Mouse (Mus musculus) CH12.LX (cell line): ENCODE data around the gene Adora3. TPM values are rescaled to one million over a fixed set of nuclear protein-coding genes. Genes with fewer than 3 reads are reported as not detected.

Experiments
- DNase-seq: peaks from one replicate; pipeline ENCODE4 v3.0.0-alpha.2; 2013; ENCODE audit errors: extremely low read depth
- H3K27ac ChIP-seq: 2 replicates; pipeline ENCODE4 v1.5.1; 2012; ENCODE audit warnings: low read depth, mild to moderate bottlenecking, control low read depth, moderate library complexity; ENCODE audit not compliant: insufficient read depth
- H3K27me3 ChIP-seq: replicated peaks from 2 replicates; pipeline ENCODE3; 2012; ENCODE audit warnings: inconsistent platforms
- H3K36me3 ChIP-seq, 2 experiments: replicated peaks in 1 of 2; 2 replicates each; pipeline versions ENCODE3 to v1.6.1; 2012; ENCODE audit warnings: inconsistent platforms in 1 of 2, low read length in 1 of 2, mild to moderate bottlenecking in 1 of 2, mixed read lengths in 1 of 2, moderate library complexity in 1 of 2; ENCODE audit not compliant: control insufficient read depth in 1 of 2, insufficient read depth in 1 of 2
- H3K4me1 ChIP-seq, 2 experiments: 2 replicates each; pipeline ENCODE4 v1.6.1; 2012; ENCODE audit warnings: inconsistent platforms in 1 of 2, moderate library complexity in 1 of 2; ENCODE audit not compliant: insufficient read depth in 2 of 2, control insufficient read depth in 1 of 2
- H3K4me2 ChIP-seq: 2 replicates; pipeline ENCODE4 v1.6.1; 2012; ENCODE audit warnings: low read depth, mild to moderate bottlenecking, control low read depth; ENCODE audit not compliant: poor library complexity, insufficient read depth, severe bottlenecking
- H3K4me3 ChIP-seq, 3 experiments: fragments of 150-350 bp in 1 of 3; sonication (generic) in 1 of 3; replicated peaks in 1 of 3; 2 replicates each; pipeline versions ENCODE3 to v1.5.1; 2011 to 2012; ENCODE audit warnings: low read depth in 2 of 3, low read length in 2 of 3, mild to moderate bottlenecking in 2 of 3, moderate library complexity in 2 of 3, control low read depth in 1 of 3, improper control_type of control experiment in 1 of 3, inconsistent platforms in 1 of 3, mixed read lengths in 1 of 3; ENCODE audit not compliant: poor library complexity in 1 of 3
- H3K79me2 ChIP-seq: replicated peaks from 2 replicates; pipeline ENCODE4 v1.6.1; 2012; ENCODE audit warnings: mild to moderate bottlenecking, moderate library complexity; ENCODE audit not compliant: control insufficient read depth, poor library complexity, insufficient read depth, severe bottlenecking; ENCODE audit errors: extremely low read depth
- H3K9ac ChIP-seq: 2 replicates; pipeline ENCODE4 v1.6.1; 2012; ENCODE audit warnings: low read depth, mild to moderate bottlenecking, control low read depth, moderate library complexity; ENCODE audit not compliant: insufficient read depth
- H3K9me3 ChIP-seq: replicated peaks from 2 replicates; pipeline ENCODE3; 2012; ENCODE audit warnings: low read length, inconsistent platforms, mixed read lengths
- BHLHE40 ChIP-seq: IDR thresholded peaks from 2 replicates; pipeline ENCODE4 v1.6.1; 2011; ENCODE audit warnings: mild to moderate bottlenecking, low read depth, low read length, improper control_type of control experiment
- CHD1 ChIP-seq: IDR thresholded peaks from 2 replicates; pipeline ENCODE4 v1.6.1; 2012; ENCODE audit warnings: low read depth, low read length, improper control_type of control experiment, inconsistent platforms
- CHD2 ChIP-seq: IDR thresholded peaks from 2 replicates; pipeline ENCODE4 v1.6.1; 2011; ENCODE audit warnings: low read length, improper control_type of control experiment
- CTCF ChIP-seq, 2 experiments: IDR thresholded peaks in 1 of 2; conservative IDR thresholded peaks in 1 of 2; 2 replicates each; pipeline ENCODE4 v1.5.1; 2011 to 2012; ENCODE audit warnings: low read depth in 2 of 2, low read length in 2 of 2, improper control_type of control experiment in 1 of 2, inconsistent platforms in 1 of 2, mild to moderate bottlenecking in 1 of 2, moderate library complexity in 1 of 2
- ELF1 ChIP-seq: IDR thresholded peaks from 2 replicates; pipeline ENCODE4 v1.6.1; 2014; ENCODE audit warnings: low read depth, mild to moderate bottlenecking, inconsistent platforms, low read length, improper control_type of control experiment
- ETS1 ChIP-seq: conservative IDR thresholded peaks from 2 replicates; pipeline ENCODE4 v1.6.1; 2012; ENCODE audit warnings: low read depth, mild to moderate bottlenecking, inconsistent platforms, low read length, improper control_type of control experiment, moderate library complexity
- HCFC1 ChIP-seq: IDR thresholded peaks from 2 replicates; pipeline ENCODE4 v1.6.1; 2012; ENCODE audit warnings: low read depth, mild to moderate bottlenecking, inconsistent platforms, low read length, improper control_type of control experiment
- IRF4 ChIP-seq: IDR thresholded peaks from 2 replicates; pipeline ENCODE4 v1.6.1; 2014; ENCODE audit warnings: low read depth, mild to moderate bottlenecking, inconsistent platforms, low read length, improper control_type of control experiment
- MXI1 ChIP-seq: IDR thresholded peaks from 2 replicates; pipeline ENCODE4 v1.6.1; 2011; ENCODE audit warnings: mild to moderate bottlenecking, low read depth, low read length, improper control_type of control experiment
- MYC ChIP-seq: IDR thresholded peaks from 2 replicates; pipeline ENCODE4 v1.6.1; 2011; ENCODE audit warnings: low read depth, mild to moderate bottlenecking, improper control_type of control experiment, low read length
- NRF1 ChIP-seq: IDR thresholded peaks from 2 replicates; pipeline ENCODE4 v1.6.1; 2014; ENCODE audit warnings: low read depth, mild to moderate bottlenecking, inconsistent platforms, low read length, improper control_type of control experiment, moderate library complexity
- PAX5 ChIP-seq: IDR thresholded peaks from 2 replicates; pipeline ENCODE4 v1.6.1; 2012; ENCODE audit warnings: low read length, inconsistent platforms, mixed read lengths
- POLR2AphosphoS2 ChIP-seq: IDR thresholded peaks from 2 replicates; pipeline ENCODE4 v1.6.1; 2011; ENCODE audit warnings: low read depth, low read length, improper control_type of control experiment
- RCOR1 ChIP-seq: conservative IDR thresholded peaks from 2 replicates; pipeline ENCODE4 v1.6.1; 2012; ENCODE audit warnings: low read depth, mild to moderate bottlenecking, inconsistent platforms, low read length, improper control_type of control experiment
- SIN3A ChIP-seq: IDR thresholded peaks from 2 replicates; pipeline ENCODE4 v1.6.1; 2012; ENCODE audit warnings: low read length, improper control_type of control experiment, inconsistent platforms
- UBTF ChIP-seq: IDR thresholded peaks from 2 replicates; pipeline ENCODE4 v1.6.1; 2012; ENCODE audit warnings: low read depth, mild to moderate bottlenecking, inconsistent platforms, low read length, improper control_type of control experiment, moderate library complexity
- USF1 ChIP-seq: IDR thresholded peaks from 2 replicates; pipeline ENCODE4 v1.6.1; 2014; ENCODE audit warnings: low read depth, mild to moderate bottlenecking, inconsistent platforms, low read length, improper control_type of control experiment
- USF2 ChIP-seq: conservative IDR thresholded peaks from 2 replicates; pipeline ENCODE4 v1.6.1; 2011; ENCODE audit warnings: low read depth, low read length, improper control_type of control experiment
- ZMIZ1 ChIP-seq: IDR thresholded peaks from 2 replicates; pipeline ENCODE4 v1.6.1; 2012; ENCODE audit warnings: low read depth, mild to moderate bottlenecking, inconsistent platforms, low read length, improper control_type of control experiment
- dilution Hi-C: fragments of 300-500 bp; cut with MboI; formaldehyde crosslinking; loops from 2 replicates; pipeline ENCODE4 v1.14.3; 2020; ENCODE audit warnings: low sequenced_read_pairs; ENCODE audit not compliant: extremely low pct_unique_long_range_greater_than_20kb, extremely low pct_ligation_motif_present
- in situ Hi-C: fragments of 300-500 bp; cut with MboI; formaldehyde crosslinking; loops from 3 replicates; pipeline ENCODE4 v1.14.3; 2019; ENCODE audit warnings: low sequenced_read_pairs, low pct_ligation_motif_present, low pct_unique_long_range_greater_than_20kb, mixed read lengths
- polyA plus RNA-seq: library from polyadenylated mRNA; unstranded; fragments of >175 nt; gene quantifications from 2 replicates; pipeline ENCODE4 v1.2.1, GENCODE M21; 2012; ENCODE audit warnings: low read depth; ENCODE audit not compliant: insufficient read length
- total RNA-seq, 2 experiments: library from RNA; depleted of rRNA; stranded (reverse); fragments of 300-350 nt in 1 of 2; fragments of >200 nt in 1 of 2; gene quantifications; 2 replicates each; pipeline ENCODE4 v1.2.3; 2012 to 2014

Adora3 gene
- total and polyA plus RNA-seq, 3 experiments, result 0.54 to 1.4 (median 1.1) TPM

GRCm38 (mm10) chr3:105907956-105908655 is 37.4 kb downstream of the Adora3 start:
- Histone ChIP-seq H3K4me1 (peaks cover 18 to 58% of the 10 kb centered on the region in 2 experiments), H3K27me3 (no peaks in the 10 kb centered on the region), H3K79me2 (no peaks in the 10 kb centered on the region)
- dilution Hi-C loops, result loop anchor here (25.0 kb wide), 1 partner anchor 221 kb away; the partner anchor contains the start of gene Ddx20
- TF ChIP-seq RCOR1 (no peak), SIN3A (no peak), BHLHE40 (no peak), PAX5 (no peak), CTCF (conservative IDR thresholded peaks at IDR 0.05 in 1 of 2, IDR thresholded peaks at IDR 0.05 in 1 of 2; ENCODE audit: low read depth in 2 of 2, low read length in 2 of 2) (no peak), USF2 (no peak), CHD1 (no peak), ETS1 (no peak), UBTF (no peak), ZMIZ1 (no peak), MXI1 (no peak)
- TF ChIP-seq, all 38 proteins: peak for 0
- Histone ChIP-seq H3K9ac (no peak overlapping the region), H3K4me3 (no peak overlapping the region), H3K36me3 (peaks cover 0 to 2% of the 10 kb centered on the region in 2 experiments), H3K27ac (no peak overlapping the region), H3K9me3 (no peaks in the 10 kb centered on the region), H3K4me2 (no peak overlapping the region)
- no peak for DNase-seq
- in situ Hi-C loops, result no loop called here

DNA sequence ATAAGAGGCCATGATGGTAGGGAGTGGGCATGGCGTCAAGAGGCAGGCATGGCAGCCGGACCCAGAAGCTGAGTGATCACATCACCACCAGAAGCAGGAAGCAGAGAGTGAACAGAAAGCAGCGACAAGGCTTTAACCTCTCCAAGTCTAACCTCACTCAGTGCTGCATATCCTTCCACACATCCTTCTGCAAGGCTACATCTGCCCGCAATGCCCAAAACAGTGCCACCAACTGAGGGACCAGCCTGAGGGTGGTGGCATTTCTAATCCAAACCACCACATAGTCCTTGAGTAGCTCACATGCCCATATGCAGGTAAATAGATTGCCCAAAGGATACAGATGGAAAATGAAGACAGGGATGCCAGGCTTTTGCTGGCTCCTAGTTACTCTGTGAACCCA is 38.3 kb downstream of the Adora3 start:
- no peak overlapping the region for H3K27ac ChIP-seq
- H3K9ac ChIP-seq, result no peak overlapping the region
- no peak overlapping the region for H3K4me3 ChIP-seq
- no peak overlapping the region for H3K4me2 ChIP-seq
- no peak for DNase-seq
- dilution Hi-C loops (loop anchor here (25.0 kb wide), 1 partner anchor 222 kb away; the partner anchor contains the start of gene Ddx20), in situ Hi-C loops (no loop called here)
- H3K9me3 ChIP-seq, result no peaks in the 10 kb centered on the region
- H3K36me3 ChIP-seq, result peaks cover 0 to 2% of the 10 kb centered on the region in 2 experiments
- H3K27me3 ChIP-seq, result no peaks in the 10 kb centered on the region
- H3K79me2 ChIP-seq, result no peaks in the 10 kb centered on the region
- H3K4me1 ChIP-seq, result peaks cover 18 to 63% of the 10 kb centered on the region in 2 experiments
- TF ChIP-seq USF2 (no peak), CTCF (conservative IDR thresholded peaks at IDR 0.05 in 1 of 2, IDR thresholded peaks at IDR 0.05 in 1 of 2; ENCODE audit: low read depth in 2 of 2, low read length in 2 of 2) (no peak), CHD1 (no peak), BHLHE40 (no peak), POLR2AphosphoS2 (no peak), USF1 (no peak), MYC (no peak), IRF4 (no peak), NRF1 (no peak), SIN3A (no peak), ETS1 (no peak), ELF1 (no peak), HCFC1 (no peak), MXI1 (no peak), CHD2 (no peak)
